8 mouse cellular contexts compared by ENCODE assay signal in the genomic region with DNA sequence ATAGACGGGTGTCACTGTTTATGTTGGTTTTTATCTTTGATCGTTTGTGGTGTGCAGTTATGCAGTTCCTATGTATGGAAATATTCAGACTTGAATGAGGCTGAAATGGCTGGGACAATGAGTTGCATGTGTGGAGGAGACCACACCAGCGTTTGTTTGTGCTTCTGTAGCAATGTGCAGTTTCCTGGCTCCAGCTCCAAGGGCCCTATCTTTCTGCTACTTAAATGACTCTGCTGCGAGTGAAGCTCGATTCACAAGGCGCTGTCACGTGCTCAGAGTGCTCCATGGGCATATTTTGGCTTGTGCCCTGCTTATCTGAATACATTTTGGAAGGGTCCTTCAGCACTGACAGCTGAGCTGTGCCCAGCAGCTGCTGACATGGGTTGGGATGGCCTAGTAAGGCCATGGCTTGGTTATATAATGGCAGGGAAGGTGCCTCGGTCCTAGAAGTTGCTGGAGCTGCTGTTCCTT. TPM values are rescaled to one million over a fixed set of nuclear protein-coding genes. Genes with fewer than 3 reads are reported as not detected.
DNase-seq lines count a peak whose midpoint lies in the region; ATAC-seq and TF ChIP-seq lines count a peak whose summit lies in the region.

No protein-coding gene starts in this region.

- no peak overlapping the region; the same call in 1 of the 2 replicates for H3K4me2 ChIP-seq in kidney, embryonic 14.5 days (replicated peaks; ENCODE audit: low read depth, low read length)
- peak overlapping the region; percentile 64; the same call in 1 of the 2 replicates for H3K4me2 ChIP-seq in forebrain, postnatal 0 days (ENCODE audit: low read depth)
- no peak overlapping the region for H3K4me2 ChIP-seq in hindbrain, embryonic 11.5 days (replicated peaks; ENCODE audit: low read depth, low read length)
- peak overlapping the region; percentile 26; the same call in 1 of the 2 replicates for H3K4me2 ChIP-seq in limb, embryonic 15.5 days
- peak overlapping the region; percentile 63 for H3K4me2 ChIP-seq in midbrain, embryonic 16.5 days (ENCODE audit: low read length)

- no peaks in the 10 kb centered on the region for H3K9me3 ChIP-seq in kidney, embryonic 14.5 days (ENCODE audit: control insufficient read depth, low read length)
- H3K9me3 ChIP-seq in forebrain, postnatal 0 days (ENCODE audit: low read length): no peaks in the 10 kb centered on the region
- H3K9me3 ChIP-seq in hindbrain, embryonic 11.5 days (ENCODE audit: control insufficient read depth, low read length): no peaks in the 10 kb centered on the region
- H3K9me3 ChIP-seq in limb, embryonic 15.5 days: no peaks in the 10 kb centered on the region
- H3K9me3 ChIP-seq in midbrain, embryonic 16.5 days (replicated peaks; ENCODE audit: control insufficient read depth, low read length, poor library complexity, severe bottlenecking): no peaks in the 10 kb centered on the region

- H3K4me3 ChIP-seq in kidney, embryonic 14.5 days (ENCODE audit: low read length): no peak overlapping the region
- H3K4me3 ChIP-seq in forebrain, postnatal 0 days (ENCODE audit: low read depth, low read length): peak overlapping the region; percentile 97; the same call in 1 of the 2 replicates
- H3K4me3 ChIP-seq in hindbrain, embryonic 11.5 days (ENCODE audit: low read depth, low read length): no peak overlapping the region
- peak overlapping the region; percentile 7; the same call in 1 of the 2 replicates for H3K4me3 ChIP-seq in limb, embryonic 15.5 days
- H3K4me3 ChIP-seq in midbrain, embryonic 16.5 days (ENCODE audit: low read depth, low read length): no peak overlapping the region; the same call in 1 of the 2 replicates

- DNase-seq in kidney, adult 18-20 months: peak; percentile 69
- DNase-seq in c-Kit-positive CD71-positive TER-119-positive erythroid progenitor cells, embryonic 14.5 days (ENCODE audit: low spot score): peak; percentile 37
- peak; percentile 37 for DNase-seq in forebrain, postnatal 0 days
- DNase-seq in hindbrain, embryonic 11.5 days (ENCODE audit: low spot score): peak; percentile 18
- DNase-seq in testis, postnatal 10 days (ENCODE audit: low spot score): no peak

- TF ChIP-seq CTCF in forebrain, postnatal 0 days (IDR thresholded peaks at IDR 0.05; ENCODE audit: low read depth): no peak

- ATAC-seq in kidney, embryonic 14.5 days (ENCODE audit: low FRiP score, low TSS enrichment): no peak
- no peak for ATAC-seq in forebrain, postnatal 0 days
- no peak for ATAC-seq in hindbrain, embryonic 11.5 days (ENCODE audit: low FRiP score)
- no peak for ATAC-seq in limb, embryonic 15.5 days (ENCODE audit: insufficient number of reproducible peaks, low FRiP score, low TSS enrichment, low read depth)
- no peak for ATAC-seq in midbrain, embryonic 16.5 days

- no peak overlapping the region for H3K9ac ChIP-seq in kidney, embryonic 14.5 days (ENCODE audit: low read depth, low read length)
- H3K9ac ChIP-seq in forebrain, postnatal 0 days: 0 out of 2 replicates have a peak overlapping the region, but pooled peaks have one; percentile 14
- H3K9ac ChIP-seq in hindbrain, embryonic 11.5 days (ENCODE audit: low read depth, low read length): no peak overlapping the region
- no peak overlapping the region for H3K9ac ChIP-seq in limb, embryonic 15.5 days
- peak overlapping the region; percentile 28; the same call in 1 of the 2 replicates for H3K9ac ChIP-seq in midbrain, embryonic 16.5 days (ENCODE audit: low read depth, low read length)

- H3K36me3 ChIP-seq in kidney, embryonic 14.5 days (ENCODE audit: control insufficient read depth, insufficient read depth, low read length): no peaks in the 10 kb centered on the region
- H3K36me3 ChIP-seq in forebrain, postnatal 0 days (ENCODE audit: insufficient read depth): peaks cover 3% of the 10 kb centered on the region; the same call in 1 of the 2 replicates
- no peaks in the 10 kb centered on the region for H3K36me3 ChIP-seq in hindbrain, embryonic 11.5 days (ENCODE audit: control insufficient read depth, insufficient read depth, low read length)
- H3K36me3 ChIP-seq in limb, embryonic 15.5 days: peaks cover 7% of the 10 kb centered on the region
- H3K36me3 ChIP-seq in midbrain, embryonic 16.5 days (ENCODE audit: control insufficient read depth, insufficient read depth, low read length): 0 out of 2 replicates have a peak, but pooled peaks cover 2% of the 10 kb centered on the region

- WGBS in kidney, embryonic 14.5 days: 47% methylated on average over 8 of the region's 8 CpGs
- WGBS in forebrain, postnatal 0 days: 18% methylated on average over 8 of the region's 8 CpGs
- WGBS in hindbrain, embryonic 11.5 days: 61% methylated on average over 8 of the region's 8 CpGs
- 23% methylated on average over 8 of the region's 8 CpGs for WGBS in limb, embryonic 15.5 days
- 22% methylated on average over 8 of the region's 8 CpGs for WGBS in midbrain, embryonic 16.5 days

- no peaks in the 10 kb centered on the region for H3K27me3 ChIP-seq in kidney, embryonic 14.5 days (ENCODE audit: control insufficient read depth, insufficient read depth, low read length)
- H3K27me3 ChIP-seq in forebrain, postnatal 0 days (ENCODE audit: insufficient read depth, low read length): no peaks in the 10 kb centered on the region
- no peaks in the 10 kb centered on the region for H3K27me3 ChIP-seq in hindbrain, embryonic 11.5 days (ENCODE audit: control insufficient read depth, insufficient read depth, low read length)
- H3K27me3 ChIP-seq in limb, embryonic 15.5 days: no peaks in the 10 kb centered on the region
- no peaks in the 10 kb centered on the region for H3K27me3 ChIP-seq in midbrain, embryonic 16.5 days (ENCODE audit: control insufficient read depth, insufficient read depth, low read depth, low read length)

- no peak overlapping the region; the same call in 1 of the 2 replicates for H3K27ac ChIP-seq in kidney, embryonic 14.5 days (ENCODE audit: low read depth, low read length)
- H3K27ac ChIP-seq in forebrain, postnatal 0 days (ENCODE audit: low read depth, low read length): 0 out of 2 replicates have a peak overlapping the region, but pooled peaks have one; percentile 40
- H3K27ac ChIP-seq in hindbrain, embryonic 11.5 days (ENCODE audit: low read depth, low read length): 0 out of 2 replicates have a peak overlapping the region, but pooled peaks have one; percentile 14
- peak overlapping the region; percentile 77 for H3K27ac ChIP-seq in limb, embryonic 15.5 days
- H3K27ac ChIP-seq in midbrain, embryonic 16.5 days (ENCODE audit: low read length): peak overlapping the region; percentile 51

- peaks cover 35% of the 10 kb centered on the region for H3K4me1 ChIP-seq in kidney, embryonic 14.5 days (ENCODE audit: control insufficient read depth, insufficient read depth, low read length)
- H3K4me1 ChIP-seq in forebrain, postnatal 0 days (ENCODE audit: insufficient read depth): peaks cover 22% of the 10 kb centered on the region
- peaks cover 4% of the 10 kb centered on the region for H3K4me1 ChIP-seq in hindbrain, embryonic 11.5 days (replicated peaks; ENCODE audit: control insufficient read depth, insufficient read depth, low read length)
- H3K4me1 ChIP-seq in limb, embryonic 15.5 days: peaks cover 35% of the 10 kb centered on the region
- peaks cover 33% of the 10 kb centered on the region for H3K4me1 ChIP-seq in midbrain, embryonic 16.5 days (ENCODE audit: control insufficient read depth, insufficient read depth, low read length)

RNA-seq across cellular contexts. Expression of a gene that starts 2.5 kb away (rescaled TPM):
- polyA plus RNA-seq in kidney, embryonic 14.5 days (2014; fragmentation: Nextera tagmentation; extraction: Ambion mirVana): 10.1 and 11.2 TPM in 2 replicates
- total RNA-seq in forebrain, postnatal 0 days (2014; rRNA removed): 24.2 and 27.9 TPM in 2 replicates
- 8.4 and 9.3 TPM in 2 replicates for polyA plus RNA-seq in forebrain, postnatal 0 days (2015; fragmentation: Nextera tagmentation; extraction: Ambion mirVana)
- 9.0 and 10.1 TPM in 2 replicates for polyA plus RNA-seq in hindbrain, embryonic 11.5 days (2014; fragmentation: Nextera tagmentation; extraction: Ambion mirVana)
- polyA plus RNA-seq in limb, embryonic 15.5 days (2015; fragmentation: Nextera tagmentation; extraction: Ambion mirVana): 10.6 and 11.8 TPM in 2 replicates
- polyA plus RNA-seq in midbrain, embryonic 16.5 days (2015; fragmentation: Nextera tagmentation; extraction: Ambion mirVana): 5.1 and 5.9 TPM in 2 replicates

RNA-seq across cellular contexts. Expression of a gene that starts 2.6 kb away (rescaled TPM):
- 125 and 177 TPM in 2 replicates for polyA plus RNA-seq in kidney, embryonic 14.5 days (2014; fragmentation: Nextera tagmentation; extraction: Ambion mirVana)
- 318 and 354 TPM in 2 replicates for total RNA-seq in forebrain, postnatal 0 days (2014; rRNA removed)
- polyA plus RNA-seq in forebrain, postnatal 0 days (2015; fragmentation: Nextera tagmentation; extraction: Ambion mirVana): 222 and 258 TPM in 2 replicates
- polyA plus RNA-seq in hindbrain, embryonic 11.5 days (2014; fragmentation: Nextera tagmentation; extraction: Ambion mirVana): 282 and 301 TPM in 2 replicates
- 182 and 188 TPM in 2 replicates for polyA plus RNA-seq in limb, embryonic 15.5 days (2015; fragmentation: Nextera tagmentation; extraction: Ambion mirVana)
- polyA plus RNA-seq in midbrain, embryonic 16.5 days (2015; fragmentation: Nextera tagmentation; extraction: Ambion mirVana): 287 and 294 TPM in 2 replicates

Comparison
In these comparisons a context has a peak if more than half of its experiments do, and no peak if none do; other contexts are left out.
1. H3K4me2 ChIP-seq: peak in forebrain, postnatal 0 days (single experiment), limb, embryonic 15.5 days (single experiment) and midbrain, embryonic 16.5 days (single experiment); none in kidney, embryonic 14.5 days (single experiment) and hindbrain, embryonic 11.5 days (single experiment).
2. H3K4me3 ChIP-seq: peak in forebrain, postnatal 0 days (single experiment) and limb, embryonic 15.5 days (single experiment); none in kidney, embryonic 14.5 days (single experiment), hindbrain, embryonic 11.5 days (single experiment) and midbrain, embryonic 16.5 days (single experiment).
3. H3K9ac ChIP-seq: peak in forebrain, postnatal 0 days (single experiment) and midbrain, embryonic 16.5 days (single experiment); none in kidney, embryonic 14.5 days (single experiment), hindbrain, embryonic 11.5 days (single experiment) and limb, embryonic 15.5 days (single experiment).